10 mouse cellular contexts compared by ENCODE assay signal in genomic region chr10:117330521-117330920, GRCm38 (mm10). TPM values are rescaled to one million over a fixed set of nuclear protein-coding genes. Genes with fewer than 3 reads are reported as not detected.
A peak's percentile ranks its signal among the peaks of the same experiment; 100 is the strongest.
DNase-seq lines count a peak whose midpoint lies in the region; ATAC-seq and TF ChIP-seq lines count a peak whose summit lies in the region.
"Had no signal": no experiment of that assay in that cellular context is flagged by ENCODE, and none has a peak within 500 bp of the region (broad histone marks: within the 10 kb centered on the region; RNA-seq: fewer than 3 reads in every experiment).

No protein-coding gene starts in this region.

- no peaks in the 10 kb centered on the region for H3K27me3 ChIP-seq in kidney, embryonic 14.5 days (ENCODE audit: control insufficient read depth, insufficient read depth, low read length)
- H3K27me3 ChIP-seq in E14TG2a.4 (ENCODE audit: insufficient read depth, low read length) = no peaks in the 10 kb centered on the region
- H3K27me3 ChIP-seq: neural tube, embryonic 13.5 days had no signal

- no peaks in the 10 kb centered on the region for H3K9me3 ChIP-seq in kidney, embryonic 14.5 days (ENCODE audit: control insufficient read depth, low read length)
- no peaks in the 10 kb centered on the region for H3K9me3 ChIP-seq in E14TG2a.4 (ENCODE audit: low read length)
- H3K9me3 ChIP-seq: neural tube, embryonic 13.5 days had no signal

- H3K27ac ChIP-seq in kidney, embryonic 14.5 days (ENCODE audit: low read depth, low read length) = no peak overlapping the region
- H3K27ac ChIP-seq: neural tube, embryonic 13.5 days had no signal

- WGBS in kidney, embryonic 14.5 days = 72% methylated on average over 5 of the region's 5 CpGs

- peak; percentile 24 for DNase-seq in kidney, adult 9 months
- no peak for DNase-seq in brain, embryonic 14.5 days (ENCODE audit: low read depth)
- no peak for DNase-seq in layer of hippocampus, postnatal 25 days (ENCODE audit: extremely low spot score in 1 of 2, low spot score in 1 of 2)
- no peak for DNase-seq in cerebellum, postnatal 4 days (ENCODE audit: low spot score in 2 of 2)

- H3K36me3 ChIP-seq in kidney, embryonic 14.5 days (ENCODE audit: control insufficient read depth, insufficient read depth, low read length) = no peaks in the 10 kb centered on the region
- H3K36me3 ChIP-seq in E14TG2a.4 (ENCODE audit: insufficient read depth, low read length) = no peaks in the 10 kb centered on the region
- H3K36me3 ChIP-seq: neural tube, embryonic 13.5 days had no signal

- ATAC-seq in kidney, embryonic 14.5 days (ENCODE audit: low FRiP score, low TSS enrichment) = no peak
- ATAC-seq in megakaryocyte progenitor cell, adult 5-6 weeks (replicated peaks; ENCODE audit: poor library complexity) = peak; percentile 95
- no peak for ATAC-seq in inflammation-experienced regulatory T-cells, adult 6 months

- no peak overlapping the region for H3K4me3 ChIP-seq in kidney, embryonic 14.5 days (ENCODE audit: low read length)
- H3K4me3 ChIP-seq in E14TG2a.4 (replicated peaks; ENCODE audit: low read length) = no peak overlapping the region
- H3K4me3 ChIP-seq: neural tube, embryonic 13.5 days had no signal

- no peak overlapping the region for H3K9ac ChIP-seq in kidney, embryonic 14.5 days (ENCODE audit: low read depth, low read length)
- H3K9ac ChIP-seq: neural tube, embryonic 13.5 days had no signal

- peak; percentile 56 for TF ChIP-seq CTCF in E14TG2a.4 (conservative IDR thresholded peaks at IDR 0.05; ENCODE audit: low read length)
- peak; percentile 39; the same call in 1 of the 2 replicates for TF ChIP-seq CTCF in brain, embryonic 14.5 days (IDR thresholded peaks at IDR 0.05; ENCODE audit: borderline replicate concordance, extremely low read depth, insufficient read depth, insufficient read length)

- no peak overlapping the region for H3K4me2 ChIP-seq in kidney, embryonic 14.5 days (replicated peaks; ENCODE audit: low read depth, low read length)
- H3K4me2 ChIP-seq: neural tube, embryonic 13.5 days had no signal

- H3K4me1 ChIP-seq in kidney, embryonic 14.5 days (ENCODE audit: control insufficient read depth, insufficient read depth, low read length) = 0 out of 2 replicates have a peak, but pooled peaks cover under 1% of the 10 kb centered on the region
- peaks cover 12% of the 10 kb centered on the region; the same call in 1 of the 2 replicates for H3K4me1 ChIP-seq in E14TG2a.4 (replicated peaks; ENCODE audit: low read depth, low read length)

- TF ChIP-seq POLR2A in brain, embryonic 14.5 days (IDR thresholded peaks at IDR 0.05; ENCODE audit: borderline replicate concordance, extremely low read depth, insufficient read depth, insufficient read length, poor library complexity, severe bottlenecking) = no peak

RNA-seq across cellular contexts. Expression of gene Lyz1, which starts 37.9 kb away (rescaled TPM):
- not detected in 2 replicates for polyA plus RNA-seq in kidney, embryonic 14.5 days (2014; fragmentation: Nextera tagmentation; extraction: Ambion mirVana)
- 0.10 and 0.19 TPM in 2 replicates for polyA plus RNA-seq in brain, embryonic 14.5 days (2012; rRNA removed)
- not detected in 2 replicates for total RNA-seq in megakaryocyte progenitor cell, adult 5-6 weeks (2015)
- 0.33 TPM in 1 of 2 replicates, not detected in the other for total RNA-seq in megakaryocyte progenitor cell, adult 5-6 weeks (2017)
- 1 to 10 TPM in 1 of 2 experiments, under 1 TPM in 1; 0.80 to 1.2 TPM for total RNA-seq in layer of hippocampus, postnatal 25 days (2021)
- polyA plus RNA-seq in inflammation-experienced regulatory T-cells, adult 6 months (2017; shearing (Covaris generic)) = 1 to 10 TPM in 1 of 3 experiments, under 1 TPM in 1, not detected in 1; 0.49 to 1.0 TPM
- polyA plus RNA-seq: limb, embryonic 11.5 days had no signal

RNA-seq across cellular contexts. Expression of gene Lyz2, which starts 48.4 kb away (rescaled TPM):
- 34.8 and 51.3 TPM in 2 replicates for polyA plus RNA-seq in kidney, embryonic 14.5 days (2014; fragmentation: Nextera tagmentation; extraction: Ambion mirVana)
- 9.6 and 13.5 TPM in 2 replicates for polyA plus RNA-seq in brain, embryonic 14.5 days (2012; rRNA removed)
- 545 and 765 TPM in 2 replicates for total RNA-seq in megakaryocyte progenitor cell, adult 5-6 weeks (2015)
- total RNA-seq in megakaryocyte progenitor cell, adult 5-6 weeks (2017) = 600 and 820 TPM in 2 replicates
- total RNA-seq in layer of hippocampus, postnatal 25 days (2021) = 10 to 100 TPM; 11.9 to 13.3 TPM
- 10 to 100 TPM in 1 of 3 experiments, 1 to 10 TPM in 2; 1.0 to 40.1 (median 5.3) TPM for polyA plus RNA-seq in inflammation-experienced regulatory T-cells, adult 6 months (2017; shearing (Covaris generic))

RNA-seq across cellular contexts. Expression of gene Cpsf6, which starts 49.3 kb away (rescaled TPM):
- polyA plus RNA-seq in kidney, embryonic 14.5 days (2014; fragmentation: Nextera tagmentation; extraction: Ambion mirVana) = 166 and 208 TPM in 2 replicates
- 149 and 198 TPM in 2 replicates for polyA plus RNA-seq in brain, embryonic 14.5 days (2012; rRNA removed)
- 103 and 107 TPM in 2 replicates for total RNA-seq in megakaryocyte progenitor cell, adult 5-6 weeks (2015)
- total RNA-seq in megakaryocyte progenitor cell, adult 5-6 weeks (2017) = 108 and 138 TPM in 2 replicates
- 100 to 1,000 TPM; 103 to 115 TPM for total RNA-seq in layer of hippocampus, postnatal 25 days (2021)
- 100 to 1,000 TPM; 103 to 132 (median 120) TPM for polyA plus RNA-seq in inflammation-experienced regulatory T-cells, adult 6 months (2017; shearing (Covaris generic))
